Mouse (Mus musculus) MEL-GATA-1-ER (cell line): Measurements from ENCODE around the gene Cd276.
"Not testable (repeated sequence)": the region's sequence is repeated elsewhere in the genome, so short reads cannot be mapped to it uniquely, and the experiment has no call there.

Experiments used
- DNase-seq: peaks from one replicate; pipeline ENCODE4 v3.0.0-alpha.2; 2012; ENCODE audit warnings: low read depth; ENCODE audit errors: extremely low read depth

Gene Cd276

GRCm38 (mm10) chr9:58554908-58555684 is at the start of gene Cd276:
TSS of gene Cd276 (minus strand) at chr9:58555437.
- no peak for DNase-seq

GRCm38 (mm10) chr9:58595313-58595712 is 40.1 kb upstream of the Cd276 start:
- no peak for DNase-seq

GRCm38 (mm10) chr9:58588657-58589056 is 33.4 kb upstream of the Cd276 start:
- DNase-seq = peak; percentile 64

- no peak for DNase-seq
These were observed 29.1 kb upstream of the Cd276 start for GRCm38 (mm10) chr9:58584323-58584722.

GRCm38 (mm10) chr9:58583267-58583641 is 28.0 kb upstream of the Cd276 start:
- peak; percentile 47 for DNase-seq

GRCm38 (mm10) chr9:58582581-58583266 is 27.5 kb upstream of the Cd276 start:
- no peak for DNase-seq

GRCm38 (mm10) chr9:58581958-58582540 is 26.8 kb upstream of the Cd276 start, which contains the start of gene Nptn:
TSS of gene Nptn (plus strand) at chr9:58582240.
- peak; percentile 86 for DNase-seq

- DNase-seq = no peak
These were observed 26.2 kb upstream of the Cd276 start for GRCm38 (mm10) chr9:58581283-58581930.

- DNase-seq = not testable (repeated sequence)
These were observed 25.4 kb upstream of the Cd276 start for GRCm38 (mm10) chr9:58580453-58581195.

GRCm38 (mm10) chr9:58578669-58579068 is 23.4 kb upstream of the Cd276 start:
- DNase-seq = peak; percentile 79

GRCm38 (mm10) chr9:58571001-58571400 is 15.8 kb upstream of the Cd276 start:
- no peak for DNase-seq

- DNase-seq = no peak
These were observed 12.4 kb upstream of the Cd276 start for GRCm38 (mm10) chr9:58567682-58568081.

GRCm38 (mm10) chr9:58565945-58566344 is 10.7 kb upstream of the Cd276 start:
- DNase-seq = not testable (repeated sequence)

- no peak for DNase-seq
These were observed 5.0 kb upstream of the Cd276 start for GRCm38 (mm10) chr9:58560211-58560610.

- DNase-seq = no peak
These were observed 2.5 kb upstream of the Cd276 start for GRCm38 (mm10) chr9:58557457-58558455.

- no peak for DNase-seq
These were observed 1.4 kb upstream of the Cd276 start for GRCm38 (mm10) chr9:58556627-58557026.

GRCm38 (mm10) chr9:58555685-58556414 is 613 bp upstream of the Cd276 start:
- no peak for DNase-seq

GRCm38 (mm10) chr9:58554056-58554907 is 955 bp downstream of the Cd276 start:
- no peak for DNase-seq
